Mouse (Mus musculus): ENCODE data around the gene Usp54.
"Not testable (repeated sequence)": the region's sequence is repeated elsewhere in the genome, so short reads cannot be mapped to it uniquely, and the experiment has no call there.

Gene Usp54

GRCm38 (mm10) chr14:20609519-20609918, 31.3 kb downstream of the Usp54 start:
- no peak for DNase-seq (ENCODE audit: low spot score in 2 of 2)

- no peak for DNase-seq (ENCODE audit: low spot score in 2 of 2)
Measured at GRCm38 (mm10) chr14:20607396-20608126, 33.3 kb downstream of the Usp54 start.

- DNase-seq (ENCODE audit: low spot score in 2 of 2), result no peak
Measured at GRCm38 (mm10) chr14:20601287-20601686, 39.6 kb downstream of the Usp54 start.

- DNase-seq (ENCODE audit: low spot score in 2 of 2), result no peak
Measured at GRCm38 (mm10) chr14:20600203-20600602, 40.7 kb downstream of the Usp54 start.

- DNase-seq (ENCODE audit: low spot score in 2 of 2), result no peak
Measured at GRCm38 (mm10) chr14:20599542-20599941, 41.3 kb downstream of the Usp54 start.

- peak; percentile 20 to 67 for DNase-seq (ENCODE audit: low spot score in 2 of 2)
Measured at GRCm38 (mm10) chr14:20595781-20596180, 45.1 kb downstream of the Usp54 start.

GRCm38 (mm10) chr14:20587458-20587857, 53.4 kb downstream of the Usp54 start:
- no peak for DNase-seq (ENCODE audit: low spot score in 2 of 2)

- DNase-seq (ENCODE audit: low spot score in 2 of 2), result no peak
Measured at GRCm38 (mm10) chr14:20578822-20579407, 61.9 kb downstream of the Usp54 start.

- peak; percentile 30 to 72 for DNase-seq (ENCODE audit: low spot score in 2 of 2)
Measured at GRCm38 (mm10) chr14:20576179-20576578, 64.7 kb downstream of the Usp54 start.

- DNase-seq (ENCODE audit: low spot score in 2 of 2), result not testable (repeated sequence)
Measured at GRCm38 (mm10) chr14:20573196-20573595, 67.7 kb downstream of the Usp54 start.

- no peak for DNase-seq (ENCODE audit: low spot score in 2 of 2)
Measured at GRCm38 (mm10) chr14:20565256-20566021, 75.4 kb downstream of the Usp54 start.

GRCm38 (mm10) chr14:20564692-20565091, 76.2 kb downstream of the Usp54 start:
- DNase-seq (ENCODE audit: low spot score in 2 of 2), result no peak

GRCm38 (mm10) chr14:20561897-20562296, 79.0 kb downstream of the Usp54 start:
- DNase-seq (ENCODE audit: low spot score in 2 of 2), result no peak

GRCm38 (mm10) chr14:20550136-20550535, 90.7 kb downstream of the Usp54 start:
- no peak for DNase-seq (ENCODE audit: low spot score in 2 of 2)

GRCm38 (mm10) chr14:20546415-20546814, 94.4 kb downstream of the Usp54 start, which contains the start of gene Ppp3cb:
Ppp3cb (minus strand) TSS chr14:20546573.
- DNase-seq (ENCODE audit: low spot score in 2 of 2), result peak; percentile 45 to 78

- peak; percentile 77 to 82 for DNase-seq (ENCODE audit: low spot score in 2 of 2)
Measured at GRCm38 (mm10) chr14:20545529-20546331, 95.1 kb downstream of the Usp54 start.

GRCm38 (mm10) chr14:20544467-20545411, 96.1 kb downstream of the Usp54 start:
- no peak for DNase-seq (ENCODE audit: low spot score in 2 of 2)

GRCm38 (mm10) chr14:20529643-20530042, 111.2 kb downstream of the Usp54 start:
- DNase-seq (ENCODE audit: low spot score in 2 of 2), result no peak

GRCm38 (mm10) chr14:20520179-20520578, 120.7 kb downstream of the Usp54 start:
- no peak for DNase-seq (ENCODE audit: low spot score in 2 of 2)

- DNase-seq (ENCODE audit: low spot score in 2 of 2), result no peak
Measured at GRCm38 (mm10) chr14:20508424-20508823, 132.4 kb downstream of the Usp54 start.

GRCm38 (mm10) chr14:20502966-20503365, 137.9 kb downstream of the Usp54 start:
- DNase-seq (ENCODE audit: low spot score in 2 of 2), result no peak

All from frontal cortex, postnatal 10 days (tissue).